Mouse (Mus musculus): ENCODE data around the gene Arhgap25.
"Not testable (repeated sequence)": the region's sequence is repeated elsewhere in the genome, so short reads cannot be mapped to it uniquely, and the experiment has no call there.

Arhgap25 gene

GRCm38 (mm10) chr6:87536270-87536669 lies 3.2 kb upstream of the Arhgap25 start:
- no peak for DNase-seq (ENCODE audit: low read depth, low spot score)

DNA sequence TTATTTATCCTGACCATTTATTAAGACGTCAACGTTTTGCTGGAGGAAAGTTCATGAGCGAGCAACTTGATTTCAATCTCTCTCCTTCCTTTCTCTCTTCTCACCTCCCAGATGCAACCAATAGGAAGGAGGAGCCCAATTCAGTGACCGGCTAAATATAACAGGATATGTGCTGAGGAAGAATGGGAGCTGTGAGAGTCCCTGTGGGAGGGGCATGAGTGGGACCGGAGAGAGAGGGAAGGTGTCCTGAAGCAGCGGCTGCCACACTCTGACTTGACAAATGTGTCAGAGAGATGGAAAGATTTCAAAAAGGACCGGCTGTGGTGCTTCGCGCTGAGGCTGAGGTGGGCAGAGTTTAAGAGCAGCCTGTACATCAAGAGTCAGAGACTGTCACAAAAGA lies 2.6 kb upstream of the Arhgap25 start:
- no peak for DNase-seq (ENCODE audit: low read depth, low spot score)

- DNase-seq (ENCODE audit: low read depth, low spot score), result no peak
Measured at GRCm38 (mm10) chr6:87534855-87535575, 2.0 kb upstream of the Arhgap25 start.

GRCm38 (mm10) chr6:87531456-87532015 lies 1.5 kb downstream of the Arhgap25 start:
- no peak for DNase-seq (ENCODE audit: low read depth, low spot score)

GRCm38 (mm10) chr6:87530386-87530785 lies 2.7 kb downstream of the Arhgap25 start:
- DNase-seq (ENCODE audit: low read depth, low spot score), result no peak

DNA sequence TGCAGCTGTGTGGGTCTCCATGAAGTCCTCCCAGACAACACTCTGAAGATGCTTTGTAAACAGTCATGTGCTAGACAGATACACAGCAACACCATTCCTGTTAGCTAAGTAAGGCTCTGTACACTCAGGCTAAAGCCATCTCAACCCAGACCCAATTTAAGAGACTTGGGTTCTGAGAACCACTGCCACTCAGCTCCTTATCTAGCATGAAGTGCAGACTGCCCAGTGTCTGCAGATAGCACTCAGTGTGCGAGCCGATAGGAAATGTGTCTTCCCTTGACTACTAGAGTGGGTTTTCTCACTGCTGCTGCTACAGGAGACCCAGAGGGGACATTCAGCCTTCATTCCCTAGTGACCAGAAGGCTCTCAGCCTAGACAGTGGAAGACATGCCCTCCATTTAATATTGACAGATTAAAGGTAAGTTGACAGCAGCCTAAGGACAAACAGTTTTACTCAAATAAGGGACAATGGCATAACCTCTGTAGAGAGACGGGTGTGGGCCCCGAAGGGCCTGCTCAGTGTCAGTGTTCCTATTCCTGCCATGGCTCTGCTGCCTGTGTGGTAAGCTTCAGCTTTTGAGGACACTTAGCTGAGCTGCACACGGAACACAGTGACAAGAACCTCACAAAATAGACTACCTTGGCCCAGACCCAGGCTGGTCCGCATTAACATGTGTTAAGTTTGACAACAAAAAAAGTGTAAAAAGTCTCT lies 5.1 kb downstream of the Arhgap25 start:
- no peak for DNase-seq (ENCODE audit: low read depth, low spot score)

DNA sequence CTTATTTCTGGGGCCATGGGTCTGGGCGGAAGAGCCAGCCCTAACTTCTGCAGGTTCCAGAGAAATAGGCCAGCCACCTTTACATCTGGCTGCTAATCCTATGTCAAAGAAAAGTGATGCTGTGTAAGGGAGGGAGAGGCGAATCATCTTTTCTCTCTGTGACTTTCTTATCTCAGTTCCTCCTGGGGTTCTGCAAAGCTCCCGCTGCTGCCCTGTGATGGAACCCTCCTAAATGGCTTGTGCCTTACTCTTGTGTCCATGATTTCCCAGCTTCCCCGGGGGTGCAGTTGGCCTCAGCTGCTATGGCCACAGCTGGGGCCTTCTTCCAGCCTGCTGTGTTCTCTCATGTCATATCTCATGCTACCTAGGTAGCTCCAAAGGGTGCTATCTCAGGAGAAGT lies 5.7 kb downstream of the Arhgap25 start:
- DNase-seq (ENCODE audit: low read depth, low spot score), result no peak

DNA sequence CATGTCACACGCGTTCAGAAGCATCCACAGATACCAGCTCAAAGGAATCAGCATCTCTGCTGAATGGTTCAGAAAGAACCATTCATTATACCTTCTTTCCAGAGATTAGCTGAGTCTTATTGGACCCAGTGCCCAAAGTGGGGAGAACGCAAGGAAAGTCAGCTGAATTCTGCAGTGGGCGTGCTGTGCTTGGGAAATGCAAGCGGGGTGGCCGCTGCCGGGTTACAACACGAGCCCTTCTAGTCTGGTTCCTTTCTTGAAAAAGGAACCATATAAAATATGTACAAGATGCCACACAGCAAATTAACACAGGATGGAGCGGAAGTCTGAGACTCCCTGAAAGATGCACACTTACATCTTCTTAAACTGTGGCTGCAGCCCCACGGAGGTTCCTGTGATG lies 7.9 kb downstream of the Arhgap25 start:
- DNase-seq (ENCODE audit: low read depth, low spot score), result no peak

DNA sequence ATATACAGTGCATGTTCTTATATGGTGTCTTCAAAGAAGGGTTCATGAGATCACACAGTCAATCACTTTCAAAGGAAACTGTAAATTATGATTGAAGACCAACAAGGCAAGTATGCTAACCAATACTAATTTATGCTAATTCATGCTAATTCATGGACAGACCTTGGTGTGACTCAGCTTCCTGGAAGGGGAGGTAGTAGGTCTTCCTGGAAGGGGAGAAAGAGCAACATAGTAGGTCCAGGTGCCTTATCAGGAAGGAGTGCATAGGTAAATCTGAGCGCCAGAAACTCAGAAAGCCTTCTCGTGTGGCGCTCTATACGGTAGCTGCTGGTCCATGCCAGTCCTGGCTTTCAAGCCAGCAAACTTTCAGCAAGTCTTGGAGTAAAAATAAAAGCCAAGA lies 8.8 kb downstream of the Arhgap25 start:
- DNase-seq (ENCODE audit: low read depth, low spot score), result no peak

DNA sequence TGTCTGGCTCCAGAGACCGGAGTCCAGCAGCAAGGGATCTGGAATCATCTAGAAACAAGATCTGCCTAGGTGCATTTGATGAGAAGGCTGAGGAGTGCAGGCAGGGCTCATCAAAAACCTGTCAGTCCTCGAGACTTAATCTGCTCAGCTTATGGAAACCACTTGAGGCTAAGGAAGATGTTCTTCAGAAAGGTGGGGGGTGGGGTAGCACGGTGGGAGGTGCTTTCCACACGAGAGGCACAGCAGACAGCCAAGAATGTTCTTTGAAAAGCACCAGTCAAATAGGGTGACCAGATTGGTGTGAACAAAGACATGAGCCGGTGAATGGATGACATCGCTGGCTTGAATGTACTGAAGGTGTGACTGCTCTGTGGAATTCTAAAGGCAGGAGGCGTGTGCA lies 9.3 kb downstream of the Arhgap25 start:
- no peak for DNase-seq (ENCODE audit: low read depth, low spot score)

DNA sequence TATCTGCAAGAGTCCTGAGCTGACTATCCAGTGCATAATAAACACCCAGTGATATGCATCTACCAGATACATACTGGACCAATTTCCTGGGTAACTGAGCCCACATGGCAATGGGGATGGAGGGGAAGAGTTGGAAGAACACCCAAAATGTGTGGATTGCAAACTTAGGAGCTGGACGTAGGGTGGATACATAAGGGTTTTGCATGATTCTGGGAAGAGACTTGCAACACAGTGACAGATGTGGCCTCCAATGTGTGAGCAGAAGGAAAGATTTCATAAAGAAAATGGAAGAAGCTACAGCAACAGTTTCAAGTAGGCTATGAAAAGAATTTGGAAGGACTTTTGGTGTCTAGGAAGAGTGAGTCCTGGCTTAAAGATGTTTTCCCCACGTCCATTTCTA lies 10.0 kb downstream of the Arhgap25 start:
- DNase-seq (ENCODE audit: low read depth, low spot score), result no peak

DNA sequence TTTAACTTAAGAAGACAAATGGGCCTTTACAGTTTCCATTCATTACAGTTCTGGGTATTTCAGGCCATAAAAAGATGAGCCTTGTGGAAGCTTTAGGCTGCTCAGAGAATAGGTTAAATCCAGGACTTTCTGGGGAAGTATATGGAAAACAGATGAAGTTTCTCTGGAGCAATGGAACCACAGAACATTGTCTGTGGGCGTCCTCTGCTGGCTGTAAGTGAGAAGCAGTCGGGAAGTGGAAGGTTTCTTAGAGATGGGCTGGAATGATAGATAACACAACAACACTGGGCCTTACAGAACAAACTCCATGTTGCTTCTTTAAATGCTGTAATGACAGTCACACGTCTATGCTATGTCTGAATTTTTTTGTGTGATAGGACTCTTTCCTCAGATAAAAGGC lies 10.8 kb downstream of the Arhgap25 start:
- peak; percentile 13 for DNase-seq (ENCODE audit: low read depth, low spot score)

DNA sequence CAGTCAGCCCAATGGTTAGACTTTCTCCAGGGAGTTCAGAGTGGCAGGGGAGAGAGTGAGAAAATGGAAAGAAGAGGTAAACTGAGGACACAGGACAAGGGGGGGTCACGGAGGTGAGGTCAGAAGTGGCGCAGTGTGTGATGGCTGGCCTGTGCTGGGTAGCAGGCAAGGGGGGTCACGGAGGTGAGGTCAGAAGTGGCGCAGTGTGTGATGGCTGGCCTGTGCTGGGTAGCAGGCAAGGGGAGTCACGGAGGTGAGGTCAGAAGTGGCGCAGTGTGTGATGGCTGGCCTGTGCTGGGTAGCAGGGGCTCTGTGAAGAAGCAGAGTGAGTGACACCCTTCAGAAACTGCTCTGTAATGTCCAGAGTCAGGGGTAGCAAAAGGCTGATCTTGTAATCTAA lies 11.4 kb downstream of the Arhgap25 start:
- DNase-seq (ENCODE audit: low read depth, low spot score), result not testable (repeated sequence)

- DNase-seq (ENCODE audit: low read depth, low spot score), result no peak
Measured at GRCm38 (mm10) chr6:87520572-87520971, 12.5 kb downstream of the Arhgap25 start.

DNA sequence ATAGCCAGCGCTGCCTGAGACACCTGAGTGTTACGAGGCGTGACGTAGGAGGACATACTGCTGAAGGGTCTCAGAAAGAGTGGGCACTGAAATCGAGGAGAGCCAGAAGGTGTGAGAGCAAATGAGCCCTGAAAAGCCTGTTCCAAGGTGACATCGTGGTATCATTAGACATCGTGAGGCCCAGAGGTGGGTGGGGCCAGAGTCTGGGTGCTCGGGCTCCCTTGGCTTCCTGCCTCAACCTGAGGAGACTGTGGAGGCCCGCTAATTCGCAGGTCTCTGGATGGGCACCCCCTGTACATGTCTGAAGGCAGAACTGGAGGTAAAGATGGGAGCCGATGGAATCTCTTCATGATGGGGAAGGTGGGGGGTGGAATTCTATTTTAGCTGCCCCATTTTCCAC lies 13.2 kb downstream of the Arhgap25 start:
- DNase-seq (ENCODE audit: low read depth, low spot score), result no peak

DNA sequence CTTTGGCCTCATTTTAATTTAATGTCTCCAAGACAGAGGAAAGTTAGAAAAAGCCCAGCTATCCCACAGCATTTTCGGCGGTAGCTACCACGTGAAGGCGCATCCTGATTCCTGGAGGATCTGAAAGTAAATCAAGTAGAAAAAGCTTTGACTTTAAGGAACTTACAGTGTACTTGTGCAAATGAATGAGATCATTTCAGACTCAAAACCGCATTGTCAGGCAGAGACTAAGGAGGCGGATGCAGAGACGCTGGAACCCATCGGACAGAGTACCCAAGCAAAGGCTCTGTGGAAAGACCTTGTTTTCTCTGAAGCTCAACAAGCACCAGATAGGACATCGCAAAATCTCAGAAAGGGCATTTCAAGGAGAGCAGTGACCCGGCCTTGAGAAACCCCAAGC lies 14.4 kb downstream of the Arhgap25 start:
- DNase-seq (ENCODE audit: low read depth, low spot score), result no peak

DNA sequence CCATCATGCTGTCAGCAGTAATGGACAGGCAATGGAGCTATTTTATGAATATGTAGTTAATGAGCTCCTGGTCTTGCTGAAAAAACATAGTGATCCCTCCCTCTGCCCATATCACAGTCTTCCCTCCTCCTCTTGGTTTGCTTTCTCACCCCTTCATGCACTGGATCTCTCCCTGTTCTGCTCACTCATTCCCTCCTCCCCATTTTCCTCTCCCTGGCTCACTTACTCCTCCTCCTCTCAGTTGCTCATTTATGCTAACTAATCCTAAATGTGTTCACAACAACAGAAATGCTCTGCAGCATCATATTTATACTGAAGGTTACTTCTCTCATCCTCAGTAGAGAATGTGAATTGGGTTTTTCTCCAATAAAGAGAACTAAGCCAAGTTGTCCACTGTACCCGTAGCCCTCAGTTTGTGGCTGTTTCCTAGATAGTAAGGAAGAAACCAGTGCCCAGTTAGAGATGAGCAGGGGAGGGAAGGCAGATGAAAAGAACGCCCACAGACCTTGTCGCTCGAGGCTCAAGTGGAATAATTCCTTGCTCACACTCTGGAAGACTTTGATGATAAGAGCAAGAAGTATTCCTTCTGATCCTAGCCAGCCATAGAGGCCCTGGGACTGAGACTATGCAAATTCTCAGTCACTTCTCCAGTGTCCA lies 15.2 kb downstream of the Arhgap25 start:
- DNase-seq (ENCODE audit: low read depth, low spot score), result no peak

GRCm38 (mm10) chr6:87514321-87514720 lies 18.7 kb downstream of the Arhgap25 start:
- no peak for DNase-seq (ENCODE audit: low read depth, low spot score)

DNA sequence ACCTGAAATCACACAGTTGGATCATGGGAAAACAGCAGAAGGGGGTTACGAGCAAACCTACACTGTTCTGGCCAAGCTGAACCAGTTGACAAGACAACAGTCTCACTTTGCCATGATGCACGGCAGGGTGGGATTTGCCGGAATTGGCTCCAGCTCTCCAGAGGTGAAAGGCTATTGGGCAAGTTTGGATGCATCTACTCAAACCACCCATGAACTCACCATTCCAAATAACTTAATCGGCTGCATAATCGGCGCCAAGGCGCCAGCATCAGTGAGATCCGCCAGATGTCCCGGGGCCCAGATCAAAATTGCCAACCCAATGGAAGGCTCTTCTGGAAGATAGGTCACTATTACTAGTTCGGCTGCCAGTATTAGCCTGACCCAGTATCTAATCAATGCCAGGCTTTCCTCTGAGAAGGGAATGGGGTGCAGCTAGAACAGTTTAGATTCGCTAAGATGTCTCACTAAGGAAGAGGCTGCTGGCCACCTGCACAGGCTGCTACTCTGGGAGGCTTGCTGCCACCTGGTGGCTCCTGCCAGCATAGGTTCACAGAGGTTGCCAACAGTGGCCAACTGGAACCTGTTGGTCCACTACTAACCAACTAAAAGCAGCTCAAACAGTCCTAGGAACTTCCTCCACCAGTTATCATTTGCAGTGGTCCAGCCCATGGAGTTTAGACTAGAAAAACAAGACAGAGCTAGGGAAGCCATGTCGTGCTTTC lies 19.9 kb downstream of the Arhgap25 start:
- DNase-seq (ENCODE audit: low read depth, low spot score), result peak; percentile 52

- DNase-seq (ENCODE audit: low read depth, low spot score), result no peak
Measured at GRCm38 (mm10) chr6:87510999-87511398, 22.1 kb downstream of the Arhgap25 start.

DNA sequence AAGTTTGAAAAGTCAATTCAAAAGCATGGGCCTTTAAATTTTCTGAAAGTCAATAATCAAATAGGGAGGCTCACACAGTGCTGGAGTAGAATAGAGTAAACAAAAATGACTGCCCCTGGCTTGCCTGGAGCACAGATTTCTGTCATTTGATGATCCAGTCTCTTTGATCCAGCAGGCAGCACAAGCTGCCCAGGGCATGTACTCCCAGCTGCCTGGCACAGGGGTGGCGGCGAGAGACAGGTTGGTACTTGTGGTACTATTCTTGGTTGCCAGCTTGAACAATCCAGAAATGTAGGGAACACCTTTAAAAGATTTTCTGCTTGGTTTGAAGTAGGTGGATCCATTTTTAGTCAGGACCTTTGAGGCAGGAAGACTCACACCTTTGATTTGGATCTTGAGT lies 23.3 kb downstream of the Arhgap25 start:
- DNase-seq (ENCODE audit: low read depth, low spot score), result no peak

GRCm38 (mm10) chr6:87504875-87505274 lies 28.2 kb downstream of the Arhgap25 start:
- DNase-seq (ENCODE audit: low read depth, low spot score), result no peak
